Mouse (Mus musculus) lung, embryonic 16.5 days (tissue): ENCODE data around the gene Itga4. TPM values are rescaled to one million over a fixed set of nuclear protein-coding genes. Genes with fewer than 3 reads are reported as not detected.

Experiments used
- ATAC-seq: fragments of 200-750 bp; cut with Nextera tagmentation; 2 replicates; pipeline ENCODE4 v1.8.0; 2017; ENCODE audit warnings: low read depth, mild to moderate bottlenecking, moderate library complexity
- H3K27ac ChIP-seq: fragments of 300-500 bp; sonication (generic); 2 replicates; pipeline ENCODE4 v1.5.1; 2014; ENCODE audit warnings: mild to moderate bottlenecking, control low read depth, low read length
- H3K27me3 ChIP-seq: fragments of 300-500 bp; sonication (generic); 2 replicates; pipeline ENCODE4 v1.6.1; 2014; ENCODE audit warnings: low read depth, low read length, mixed read lengths; ENCODE audit not compliant: control insufficient read depth, insufficient read depth
- H3K36me3 ChIP-seq: fragments of 300-500 bp; sonication (generic); 2 replicates; pipeline ENCODE4 v1.6.1; 2014; ENCODE audit warnings: low read length; ENCODE audit not compliant: control insufficient read depth, insufficient read depth
- H3K4me1 ChIP-seq: fragments of 300-500 bp; sonication (generic); replicated peaks from 2 replicates; pipeline ENCODE4 v1.6.1; 2014; ENCODE audit warnings: low read length, mixed read lengths; ENCODE audit not compliant: control insufficient read depth, insufficient read depth
- H3K4me2 ChIP-seq: fragments of 300-500 bp; sonication (generic); 2 replicates; pipeline ENCODE4 v1.6.1; 2014; ENCODE audit warnings: low read depth, low read length, control low read depth
- H3K4me3 ChIP-seq: fragments of 300-500 bp; sonication (generic); 2 replicates; pipeline ENCODE4 v1.5.1; 2014; ENCODE audit warnings: mild to moderate bottlenecking, low read length, control low read depth
- H3K9ac ChIP-seq: fragments of 300-500 bp; sonication (generic); 2 replicates; pipeline ENCODE4 v1.6.1; 2014; ENCODE audit warnings: low read length, control low read depth
- H3K9me3 ChIP-seq: fragments of 300-500 bp; sonication (generic); 2 replicates; pipeline ENCODE4 v1.6.1; 2016; ENCODE audit warnings: low read length; ENCODE audit not compliant: control insufficient read depth
- WGBS: fragments of 180-500 bp; shearing (Covaris S2); extraction: QIAGEN DNeasy Blood & Tissue Kit; methylation state at CpG from one replicate; pipeline ENCODE4 v1.1.7; 2014; 5-methylcytosine and 5-hydroxymethylcytosine counted together
- polyA plus RNA-seq: library from polyadenylated mRNA; unstranded; fragments of >200 nt; fragmentation: Nextera tagmentation; extraction: Ambion mirVana; gene quantifications from 2 replicates; pipeline ENCODE4 v1.2.1, GENCODE M21; 2015

Itga4 gene
- polyA plus RNA-seq, 1 experiment from 2014 or later = 7.3 TPM

GRCm38 (mm10) chr2:79284206-79284605 lies 29.0 kb downstream of the Itga4 start:
- Histone ChIP-seq H3K36me3 (no peaks in the 10 kb centered on the region), H3K4me2 (no peak overlapping the region), H3K9ac (no peak overlapping the region), H3K4me3 (no peak overlapping the region), H3K27me3 (no peaks in the 10 kb centered on the region), H3K27ac (no peak overlapping the region), H3K9me3 (no peaks in the 10 kb centered on the region), H3K4me1 (no peaks in the 10 kb centered on the region)
- ATAC-seq = no peak
- WGBS = 79% methylated on average over 4 of the region's 4 CpGs

- 67% methylated on average over 1 of the region's 1 CpGs for WGBS
- H3K4me1 ChIP-seq = no peaks in the 10 kb centered on the region
- no peak overlapping the region for H3K27ac ChIP-seq
- no peaks in the 10 kb centered on the region for H3K36me3 ChIP-seq
- no peak for ATAC-seq
- no peaks in the 10 kb centered on the region for H3K9me3 ChIP-seq
- no peaks in the 10 kb centered on the region for H3K27me3 ChIP-seq
- H3K4me2 ChIP-seq = no peak overlapping the region
- no peak overlapping the region for H3K4me3 ChIP-seq
- no peak overlapping the region for H3K9ac ChIP-seq
These were observed 34.9 kb downstream of the Itga4 start for GRCm38 (mm10) chr2:79290149-79290548.

GRCm38 (mm10) chr2:79291922-79292321 lies 36.7 kb downstream of the Itga4 start:
- Histone ChIP-seq H3K4me1 (no peaks in the 10 kb centered on the region), H3K36me3 (no peaks in the 10 kb centered on the region), H3K27ac (no peak overlapping the region), H3K4me2 (no peak overlapping the region), H3K9ac (no peak overlapping the region), H3K27me3 (no peaks in the 10 kb centered on the region), H3K4me3 (no peak overlapping the region), H3K9me3 (no peaks in the 10 kb centered on the region)
- no peak for ATAC-seq
- WGBS = 72% methylated on average over 8 of the region's 8 CpGs

GRCm38 (mm10) chr2:79292431-79292830 lies 37.2 kb downstream of the Itga4 start:
- Histone ChIP-seq H3K36me3 (no peaks in the 10 kb centered on the region), H3K27ac (no peak overlapping the region), H3K9me3 (no peaks in the 10 kb centered on the region), H3K4me1 (no peaks in the 10 kb centered on the region), H3K4me3 (no peak overlapping the region), H3K4me2 (no peak overlapping the region), H3K9ac (no peak overlapping the region), H3K27me3 (no peaks in the 10 kb centered on the region)
- no peak for ATAC-seq
- WGBS = 87% methylated on average over 6 of the region's 6 CpGs

- H3K27ac ChIP-seq = no peak overlapping the region
- no peaks in the 10 kb centered on the region for H3K36me3 ChIP-seq
- H3K9ac ChIP-seq = no peak overlapping the region
- no peaks in the 10 kb centered on the region for H3K27me3 ChIP-seq
- no peak overlapping the region for H3K4me2 ChIP-seq
- H3K9me3 ChIP-seq = no peaks in the 10 kb centered on the region
- no peak for ATAC-seq
- H3K4me3 ChIP-seq = no peak overlapping the region
- no peaks in the 10 kb centered on the region for H3K4me1 ChIP-seq
These were observed 47.2 kb downstream of the Itga4 start for GRCm38 (mm10) chr2:79302398-79302797.

GRCm38 (mm10) chr2:79307549-79307948 lies 52.3 kb downstream of the Itga4 start:
- no peaks in the 10 kb centered on the region for H3K4me1 ChIP-seq
- H3K36me3 ChIP-seq = no peaks in the 10 kb centered on the region
- H3K9me3 ChIP-seq = no peaks in the 10 kb centered on the region
- 91% methylated on average over 4 of the region's 4 CpGs for WGBS
- ATAC-seq = no peak
- no peak overlapping the region for H3K4me3 ChIP-seq
- H3K9ac ChIP-seq = no peak overlapping the region
- H3K27me3 ChIP-seq = no peaks in the 10 kb centered on the region
- no peak overlapping the region for H3K27ac ChIP-seq
- no peak overlapping the region for H3K4me2 ChIP-seq

GRCm38 (mm10) chr2:79309454-79310118 lies 54.4 kb downstream of the Itga4 start:
- Histone ChIP-seq H3K4me1 (no peaks in the 10 kb centered on the region), H3K9me3 (no peaks in the 10 kb centered on the region), H3K36me3 (no peaks in the 10 kb centered on the region), H3K4me3 (no peak overlapping the region), H3K27me3 (no peaks in the 10 kb centered on the region), H3K4me2 (no peak overlapping the region), H3K27ac (no peak overlapping the region), H3K9ac (no peak overlapping the region)
- 70% methylated on average over 13 of the region's 13 CpGs for WGBS
- ATAC-seq = no peak

- Histone ChIP-seq H3K27ac (no peak overlapping the region), H3K4me3 (no peak overlapping the region), H3K4me2 (no peak overlapping the region), H3K9ac (no peak overlapping the region), H3K4me1 (no peaks in the 10 kb centered on the region), H3K9me3 (no peaks in the 10 kb centered on the region), H3K27me3 (no peaks in the 10 kb centered on the region), H3K36me3 (no peaks in the 10 kb centered on the region)
- 48% methylated on average over 4 of the region's 4 CpGs for WGBS
- ATAC-seq = no peak
These were observed 57.3 kb downstream of the Itga4 start for GRCm38 (mm10) chr2:79312499-79312898.

- WGBS = 91% methylated on average over 4 of the region's 4 CpGs
- no peak for ATAC-seq
These were observed 59.9 kb downstream of the Itga4 start for GRCm38 (mm10) chr2:79315108-79315507.

More at GRCm38 (mm10) chr2:79315108-79315507, 59.9 kb downstream of the Itga4 start:
- Histone ChIP-seq H3K36me3 (no peaks in the 10 kb centered on the region), H3K9me3 (no peaks in the 10 kb centered on the region), H3K4me2 (no peak overlapping the region), H3K9ac (no peak overlapping the region), H3K27me3 (no peaks in the 10 kb centered on the region), H3K27ac (no peak overlapping the region), H3K4me3 (no peak overlapping the region), H3K4me1 (no peaks in the 10 kb centered on the region)
